Mouse (Mus musculus): ENCODE measurements around the gene Acsf2. TPM values are rescaled to one million over a fixed set of nuclear protein-coding genes. Genes with fewer than 3 reads are reported as not detected.

The Acsf2 gene
- total RNA-seq, 2 experiments from 2014 or later = 15.1 to 17.1 TPM

- peak in 1 of 2 experiments; percentile 53 for DNase-seq
These were observed 53.5 kb downstream of the Acsf2 start for GRCm38 (mm10) chr11:94548041-94548784.

DNA sequence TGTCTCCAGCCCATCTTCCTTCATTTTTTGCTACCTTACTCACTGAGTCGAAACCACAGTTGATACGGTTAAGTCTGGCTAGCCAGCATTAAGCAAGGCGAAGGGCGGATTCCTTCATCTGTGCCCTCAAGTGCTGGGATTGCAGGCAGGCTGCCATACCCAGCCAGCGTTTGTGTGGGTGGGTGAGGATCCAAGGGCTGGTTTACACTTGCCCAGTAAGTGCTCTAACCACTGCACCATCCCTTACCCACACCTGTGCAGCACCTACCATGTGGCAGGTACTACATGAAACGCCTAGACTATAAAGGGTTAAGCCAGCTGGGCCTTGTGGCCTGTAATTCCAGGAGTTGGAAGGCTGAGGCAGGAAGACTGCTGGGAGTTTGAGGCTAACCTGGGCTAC, 54.4 kb downstream of the Acsf2 start:
- DNase-seq = no peak

GRCm38 (mm10) chr11:94546381-94546780, 55.3 kb downstream of the Acsf2 start:
- no peak for DNase-seq

- DNase-seq = no peak
These were observed 57.2 kb downstream of the Acsf2 start for GRCm38 (mm10) chr11:94544422-94544821.

DNA sequence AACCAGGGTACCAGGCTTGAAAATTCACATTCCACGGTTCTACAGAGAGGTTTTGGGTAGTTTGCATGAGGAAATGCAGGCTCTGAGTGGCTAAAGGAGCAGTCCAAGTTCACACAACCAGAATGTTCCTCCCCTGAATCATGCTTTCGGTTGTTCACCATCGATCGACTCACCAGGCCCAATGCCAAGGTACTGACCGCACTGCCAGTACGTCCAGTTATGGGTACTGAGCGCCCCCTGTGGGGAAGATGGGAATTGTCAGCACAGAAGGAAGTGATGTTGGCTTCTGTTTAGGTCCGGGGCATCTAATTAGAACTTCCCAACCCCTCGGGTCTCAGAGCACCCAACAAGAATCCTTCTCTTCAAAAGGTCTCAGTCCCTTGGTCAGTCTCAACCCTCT, 57.7 kb downstream of the Acsf2 start:
- DNase-seq = peak; percentile 83 to 84

DNA sequence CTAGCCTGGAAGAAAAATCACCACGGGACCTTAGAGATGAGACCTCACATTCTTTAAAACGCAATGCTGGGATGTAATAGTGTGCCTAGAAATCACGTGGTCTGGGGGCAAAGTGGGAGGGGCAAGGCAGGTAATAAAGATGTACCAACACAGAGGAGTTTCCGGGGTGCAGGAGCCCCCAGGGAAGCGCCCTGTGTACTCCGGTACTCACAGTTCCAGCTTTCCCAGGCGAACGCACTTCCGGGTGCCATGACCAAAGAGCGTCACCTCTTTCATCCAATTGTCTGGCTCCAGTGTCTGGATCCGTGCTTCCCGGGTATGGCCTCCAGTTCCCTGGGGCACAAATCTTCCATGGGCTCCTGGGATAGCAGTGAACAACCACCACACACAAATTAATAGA, 58.3 kb downstream of the Acsf2 start:
- no peak for DNase-seq

DNA sequence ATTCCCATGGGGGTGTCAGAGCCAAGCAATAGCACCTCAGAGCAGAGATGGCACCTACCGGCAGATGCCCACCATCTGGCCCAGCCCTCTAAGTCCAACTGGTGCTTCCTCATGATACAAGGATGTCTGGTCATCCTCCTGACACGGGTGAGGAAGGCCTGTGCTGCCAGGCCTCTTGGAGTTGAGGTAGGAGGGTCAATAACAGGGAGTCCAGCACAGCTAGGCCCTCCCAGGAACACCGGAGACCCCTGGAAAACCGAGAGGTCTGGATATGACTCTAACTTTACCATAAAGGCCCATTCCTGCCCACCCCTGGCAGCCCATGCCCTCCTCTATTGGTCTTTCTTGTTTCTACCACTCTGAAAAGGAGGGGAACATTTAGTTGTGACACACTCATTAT, 59.3 kb downstream of the Acsf2 start:
- DNase-seq = no peak

DNA sequence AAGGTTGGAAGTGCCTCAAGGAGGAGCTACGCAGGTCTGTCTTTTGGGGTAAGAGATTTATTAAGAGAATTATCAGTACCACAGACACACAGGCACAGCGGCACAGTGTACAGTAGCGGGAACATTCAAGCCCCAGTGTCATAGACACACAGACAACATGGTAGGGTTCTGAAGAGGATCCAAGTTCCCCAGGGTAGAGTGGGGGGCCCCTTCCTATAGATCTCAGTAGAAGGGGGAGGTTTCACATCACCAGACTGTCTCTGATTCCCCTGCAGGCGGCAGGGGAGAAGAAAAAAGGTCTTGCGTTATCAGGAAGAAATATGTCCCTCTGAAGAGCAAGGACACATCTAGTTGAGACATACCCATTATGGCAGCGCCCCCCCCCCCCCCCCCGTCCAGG, 61.9 kb downstream of the Acsf2 start:
- no peak for DNase-seq

GRCm38 (mm10) chr11:94538733-94539292, 62.9 kb downstream of the Acsf2 start:
- DNase-seq = no peak

DNA sequence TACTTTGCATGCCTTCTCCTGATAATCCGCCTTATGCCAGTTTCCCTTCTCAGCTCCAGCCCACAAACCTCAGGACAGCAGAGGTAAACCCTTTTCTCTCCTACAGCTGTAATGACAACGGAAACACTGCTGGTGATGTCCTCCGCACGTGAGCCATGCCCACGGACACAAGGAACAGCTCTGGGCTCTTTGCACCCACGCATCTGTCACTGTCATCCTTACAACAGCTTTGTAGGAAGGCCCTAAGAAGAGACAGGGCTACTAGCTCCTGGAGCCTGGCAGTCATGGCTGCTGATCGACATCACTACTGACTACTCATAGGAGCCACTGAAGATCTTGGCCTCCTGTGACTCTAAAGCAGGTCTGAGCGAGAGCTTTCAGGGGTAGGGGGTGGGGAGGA, 68.5 kb downstream of the Acsf2 start:
- no peak for DNase-seq

- DNase-seq = no peak
These were observed 72.8 kb downstream of the Acsf2 start for GRCm38 (mm10) chr11:94528879-94529278.

GRCm38 (mm10) chr11:94526171-94526879, 75.3 kb downstream of the Acsf2 start:
- no peak for DNase-seq

DNA sequence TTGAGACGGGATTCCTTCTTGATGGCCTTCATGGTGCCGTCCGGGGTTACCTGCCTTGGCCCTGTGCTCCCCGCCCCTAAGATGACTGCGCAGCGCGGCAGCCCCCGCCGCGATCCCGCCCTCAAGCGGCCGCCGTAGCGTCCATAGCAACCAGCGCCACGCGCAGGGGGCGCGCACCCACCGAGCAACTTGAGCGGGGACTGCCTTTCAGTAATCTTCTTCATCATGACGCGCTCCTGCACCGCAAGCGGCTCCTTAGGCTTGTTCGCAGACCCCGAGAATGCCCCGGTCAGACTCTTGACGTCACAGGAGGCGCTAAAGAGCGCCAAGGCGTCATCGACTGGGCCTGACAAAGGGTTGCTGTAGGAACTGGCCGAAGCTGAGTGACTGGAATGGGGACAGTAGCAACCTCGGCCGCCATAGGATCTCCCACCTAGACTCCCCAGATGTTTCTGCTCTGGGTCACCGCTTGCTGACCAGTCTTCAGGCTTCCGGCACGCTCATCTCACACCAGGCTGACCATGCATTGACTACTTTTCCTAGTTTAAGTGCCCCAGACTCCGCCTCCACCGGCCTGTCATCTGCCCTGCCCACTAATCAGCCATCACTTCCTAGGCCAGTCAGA, 80.3 kb downstream of the Acsf2 start, which contains the start of gene Mycbpap:
Gene Mycbpap, minus strand, starts transcription at position 524 of the 625 bp plus-strand sequence.
- peak; percentile 50 to 59 for DNase-seq

GRCm38 (mm10) chr11:94513452-94513851, 88.2 kb downstream of the Acsf2 start:
- DNase-seq = no peak

- DNase-seq = no peak
These were observed 92.7 kb downstream of the Acsf2 start for GRCm38 (mm10) chr11:94508976-94509375.

Other genes starting within 250 kb of the Acsf2 start
- gene Abcc3, start 208.9 kb downstream of the Acsf2 start, total RNA-seq (2021) = 1 to 10 TPM; 2.2 to 2.9 TPM
- gene Cacna1g, start 127.7 kb downstream of the Acsf2 start, total RNA-seq (2021) = 10 to 100 TPM; 65.7 to 81.0 TPM
- gene Spata20, start 115.7 kb downstream of the Acsf2 start, total RNA-seq (2021) = under 1 TPM in 1 of 2 experiments, not detected in 1; 0.45 TPM
- 1 to 10 TPM; 1.4 to 1.8 TPM for gene Epn3, start 101.9 kb downstream of the Acsf2 start, total RNA-seq (2021)
- 1 to 10 TPM; 2.8 to 3.6 TPM for gene Mycbpap, start 80.1 kb downstream of the Acsf2 start, total RNA-seq (2021)
- 1 to 10 TPM; 9.0 to 9.8 TPM for gene Rsad1, start 52.6 kb downstream of the Acsf2 start, total RNA-seq (2021)
- under 1 TPM; 0.27 to 0.53 TPM for gene Chad, start 36.8 kb downstream of the Acsf2 start, total RNA-seq (2021)
- 10 to 100 TPM; 78.7 to 81.1 TPM for gene Lrrc59, start 27.9 kb upstream of the Acsf2 start, total RNA-seq (2021)
- gene Mrpl27, start 51.9 kb upstream of the Acsf2 start, total RNA-seq (2021) = 10 to 100 TPM; 67.1 to 68.9 TPM
- gene Eme1, start 52.1 kb upstream of the Acsf2 start, total RNA-seq (2021) = not detected
- gene Xylt2, start 75.6 kb upstream of the Acsf2 start, total RNA-seq (2021) = 10 to 100 TPM; 23.0 to 26.1 TPM
- gene Gm11541, start 102.6 kb upstream of the Acsf2 start, total RNA-seq (2021) = not detected
- under 1 TPM in 1 of 2 experiments, not detected in 1; 0.53 TPM for gene Cdc34b, start 139.9 kb upstream of the Acsf2 start, total RNA-seq (2021)
- not detected for gene Tmem92, start 180.8 kb upstream of the Acsf2 start, total RNA-seq (2021)

All from layer of hippocampus, postnatal 36 days (tissue).